ENCODE assay signal across 16 mouse cellular contexts in genomic region chr4:16820371-16820770, GRCm38 (mm10).
"Had no signal": no experiment of that assay in that cellular context is flagged by ENCODE, and none has a peak within 500 bp of the region (broad histone marks: within the 10 kb centered on the region; RNA-seq: fewer than 3 reads in every experiment).

No protein-coding gene starts in this region.

- H3K27ac ChIP-seq: liver, embryonic 14.5 days; midbrain, embryonic 10.5 days; midbrain, embryonic 13.5 days; midbrain, embryonic 15.5 days; neural tube, embryonic 12.5 days had no signal

- H3K9me3 ChIP-seq: midbrain, embryonic 10.5 days; midbrain, embryonic 13.5 days; midbrain, embryonic 15.5 days; neural tube, embryonic 12.5 days had no signal

- H3K9ac ChIP-seq: liver, embryonic 14.5 days; lung, embryonic 14.5 days; midbrain, embryonic 13.5 days; midbrain, embryonic 15.5 days; neural tube, embryonic 12.5 days had no signal

- H3K27me3 ChIP-seq: midbrain, embryonic 13.5 days; midbrain, embryonic 15.5 days; neural tube, embryonic 12.5 days had no signal

- ATAC-seq: midbrain, embryonic 13.5 days; midbrain, embryonic 15.5 days had no signal

- H3K4me3 ChIP-seq: midbrain, embryonic 10.5 days; midbrain, embryonic 13.5 days; midbrain, embryonic 15.5 days; neural tube, embryonic 12.5 days had no signal

- H3K4me2 ChIP-seq: lung, embryonic 14.5 days; midbrain, embryonic 13.5 days; midbrain, embryonic 15.5 days; neural tube, embryonic 12.5 days had no signal

- DNase-seq: lung, adult 18-20 months; lung, embryonic 14.5 days; lung, postnatal 10 days; lung, postnatal 4 days; right cerebral cortex, adult 18-20 months; right cerebral cortex, postnatal 25 days; right cerebral cortex, postnatal 4 days; spleen, adult 18-20 months; thymus, adult 18-20 months; thymus, postnatal 14 days; thymus, postnatal 36 days had no signal

- H3K36me3 ChIP-seq: midbrain, embryonic 10.5 days; midbrain, embryonic 13.5 days; midbrain, embryonic 15.5 days; neural tube, embryonic 12.5 days had no signal

- H3K4me1 ChIP-seq: midbrain, embryonic 10.5 days; midbrain, embryonic 13.5 days; midbrain, embryonic 15.5 days; neural tube, embryonic 12.5 days had no signal
